Mouse (Mus musculus) frontal cortex, postnatal 25 days (tissue): ENCODE results near the gene Srgn.

Experiments
- DNase-seq, 2 experiments: peaks; one replicate each; pipeline ENCODE4 v3.0.0; 2022; ENCODE audit warnings: low spot score in 2 of 2

Gene Srgn

DNA sequence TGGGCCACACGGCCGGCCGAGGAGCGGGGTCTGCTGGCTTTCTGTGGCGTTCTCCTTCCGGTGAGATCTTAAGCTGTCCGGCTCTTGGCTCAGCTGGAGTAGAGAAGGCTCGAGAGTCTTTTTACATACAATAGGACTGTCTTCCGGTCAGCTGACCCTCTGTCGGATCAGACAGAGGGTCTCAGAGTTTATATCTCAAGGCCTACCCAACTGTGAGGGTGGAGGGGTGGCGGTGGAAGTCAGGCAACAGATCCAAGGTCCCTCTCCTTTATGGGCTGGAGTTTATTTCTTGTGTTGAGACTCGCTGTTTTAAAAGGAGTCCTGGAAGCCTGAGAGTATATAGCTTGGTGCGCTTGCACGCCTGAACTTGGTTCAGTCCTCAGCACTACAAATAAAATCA is at the start of gene Srgn:
TSS of gene Srgn (minus strand) at position 101 of the 400 bp plus-strand sequence.
- DNase-seq: no peak

GRCm38 (mm10) chr10:62575001-62575400 is 47.8 kb upstream of the Srgn start:
- no peak for DNase-seq

- no peak for DNase-seq
Measured at GRCm38 (mm10) chr10:62570126-62570871, 43.0 kb upstream of the Srgn start.

DNA sequence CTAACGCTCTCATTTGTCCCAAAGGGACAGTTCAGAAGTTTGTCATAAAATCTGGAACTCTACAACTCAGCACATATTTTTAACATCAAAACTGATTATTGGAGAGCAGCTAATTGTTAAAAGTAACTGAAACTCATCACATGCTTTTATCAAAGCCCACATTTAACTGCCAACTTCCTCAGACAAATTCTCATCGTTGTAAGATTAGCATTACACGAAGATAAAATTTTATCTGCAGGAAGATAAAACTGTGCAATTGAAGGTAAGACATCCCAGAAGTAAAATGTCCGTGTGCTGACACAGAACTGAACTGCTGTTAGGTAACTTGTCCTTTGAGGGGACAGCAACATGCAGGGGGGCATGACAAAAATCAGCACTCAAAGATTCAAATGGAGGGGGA is 41.6 kb upstream of the Srgn start:
- no peak for DNase-seq

GRCm38 (mm10) chr10:62557736-62558135 is 30.5 kb upstream of the Srgn start:
- DNase-seq: no peak

DNA sequence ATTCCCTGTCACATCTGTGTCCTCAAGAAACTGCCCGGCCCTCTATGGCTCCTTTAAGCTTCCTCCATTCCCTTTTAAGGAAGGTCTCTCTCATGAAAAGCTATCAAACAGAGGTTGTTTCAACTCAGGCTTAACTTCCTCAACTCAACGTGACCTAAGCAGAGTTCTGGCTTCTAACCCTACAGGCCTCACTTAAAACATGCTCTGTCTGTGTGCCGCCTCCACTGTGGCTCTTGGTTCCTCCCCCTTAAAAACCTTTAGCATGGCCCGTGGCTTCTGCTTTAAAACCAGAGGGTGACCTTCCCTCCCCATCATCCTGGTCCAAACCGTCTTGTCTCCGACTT is 29.3 kb upstream of the Srgn start:
- DNase-seq: no peak

DNA sequence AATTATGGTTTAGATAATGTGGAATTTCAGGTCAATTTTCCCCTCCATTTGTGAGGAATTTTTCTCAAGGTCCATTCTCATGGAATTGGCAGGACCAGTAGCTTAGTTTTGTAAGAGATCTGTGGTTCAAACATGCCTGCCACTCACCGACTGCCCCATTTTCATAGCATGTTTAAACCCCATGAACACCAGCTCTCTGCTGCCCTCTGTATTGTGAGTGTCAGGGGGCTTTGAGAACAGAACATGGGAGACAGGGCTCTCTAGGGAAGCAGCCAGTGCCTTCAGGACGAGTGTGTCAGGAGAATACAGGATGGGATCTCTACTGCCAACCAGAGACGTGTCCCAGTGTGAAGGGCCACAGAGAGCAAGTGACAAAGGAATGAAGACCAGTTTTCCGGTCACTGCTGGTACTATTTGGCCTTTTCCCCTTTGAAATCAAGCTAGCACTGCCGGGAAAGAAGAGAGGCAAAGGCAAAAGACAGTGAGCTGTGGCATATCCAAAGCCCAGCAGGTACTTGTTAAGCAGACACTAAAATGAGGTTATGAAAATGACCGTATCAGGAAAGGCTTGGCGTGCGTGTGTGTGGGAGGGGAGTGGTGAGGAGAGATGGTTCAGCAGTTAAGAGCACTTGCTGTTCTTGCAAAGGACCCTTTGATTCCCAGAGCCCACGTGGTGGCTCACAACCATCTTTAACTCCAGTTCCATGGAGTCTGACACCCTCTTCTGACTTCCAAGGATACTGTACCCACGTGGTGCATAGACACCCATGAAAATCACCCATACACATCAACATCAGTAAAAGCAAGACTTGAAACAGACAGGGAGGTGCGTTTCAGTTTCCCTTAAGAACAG is 28.7 kb upstream of the Srgn start:
- DNase-seq: no peak

GRCm38 (mm10) chr10:62553611-62554091 is 26.4 kb upstream of the Srgn start:
- DNase-seq: no peak

- DNase-seq: no peak
Measured at GRCm38 (mm10) chr10:62550787-62551300, 23.6 kb upstream of the Srgn start.

GRCm38 (mm10) chr10:62549523-62550166 is 22.4 kb upstream of the Srgn start:
- DNase-seq: peak; percentile 57

DNA sequence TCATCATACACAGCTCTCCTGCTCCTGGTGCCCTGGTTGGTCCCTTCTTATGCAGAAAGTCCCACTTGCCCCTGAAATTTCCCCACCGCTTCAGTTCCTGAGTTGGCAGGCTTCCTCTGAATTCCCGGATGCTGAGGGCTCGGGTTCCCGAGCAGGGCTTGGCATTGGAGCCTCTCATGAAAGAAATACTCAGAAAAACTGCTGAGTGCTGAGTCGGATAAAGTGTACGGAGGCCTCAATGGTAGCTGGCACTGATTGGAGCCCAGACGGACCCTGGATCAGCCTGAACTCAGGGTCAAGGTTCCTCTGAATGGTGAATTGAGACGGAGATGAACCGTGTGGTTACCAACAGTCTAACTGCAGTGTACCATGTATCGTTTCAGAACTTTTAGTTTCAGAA is 19.2 kb upstream of the Srgn start:
- DNase-seq: no peak

DNA sequence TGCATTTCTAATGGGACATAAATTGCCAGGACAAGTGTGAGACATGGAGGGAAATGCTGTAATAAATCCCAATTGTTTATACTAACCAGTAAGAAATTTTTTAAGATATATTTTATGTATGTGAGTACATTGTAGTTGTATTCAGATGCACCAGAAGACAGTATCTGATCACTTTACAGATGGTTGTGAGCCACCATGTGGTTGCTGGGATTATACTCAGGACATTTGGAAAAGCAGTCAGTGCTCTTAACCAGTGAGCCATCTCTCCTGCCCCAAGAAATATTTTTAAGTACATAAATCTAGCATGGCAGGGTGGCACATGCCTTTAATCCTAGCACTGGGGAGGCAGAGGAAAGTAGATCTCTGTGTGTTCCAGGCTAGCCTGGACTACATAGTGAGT is 18.5 kb upstream of the Srgn start:
- DNase-seq: no peak

DNA sequence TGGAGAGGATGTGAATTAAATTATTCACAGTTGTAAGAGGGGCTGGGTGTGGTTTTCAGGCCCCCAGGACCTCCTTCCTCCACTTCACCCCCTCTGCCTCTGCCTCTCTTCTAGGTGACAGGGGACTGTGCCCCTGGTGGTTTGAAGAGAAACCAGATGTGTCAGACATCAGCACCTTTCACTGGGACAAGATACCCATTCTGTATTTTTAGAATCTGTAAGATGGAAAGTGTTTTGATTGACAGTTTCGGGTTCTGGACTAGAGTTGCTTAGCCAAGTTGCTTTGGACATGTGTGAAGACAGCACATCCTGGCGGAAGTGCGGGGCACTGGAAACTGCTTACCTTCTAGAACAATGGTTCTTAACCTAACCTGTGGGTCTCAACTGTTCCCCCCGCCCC is 17.1 kb upstream of the Srgn start:
- no peak for DNase-seq

- no peak for DNase-seq
Measured at GRCm38 (mm10) chr10:62543399-62543808, 16.2 kb upstream of the Srgn start.

DNA sequence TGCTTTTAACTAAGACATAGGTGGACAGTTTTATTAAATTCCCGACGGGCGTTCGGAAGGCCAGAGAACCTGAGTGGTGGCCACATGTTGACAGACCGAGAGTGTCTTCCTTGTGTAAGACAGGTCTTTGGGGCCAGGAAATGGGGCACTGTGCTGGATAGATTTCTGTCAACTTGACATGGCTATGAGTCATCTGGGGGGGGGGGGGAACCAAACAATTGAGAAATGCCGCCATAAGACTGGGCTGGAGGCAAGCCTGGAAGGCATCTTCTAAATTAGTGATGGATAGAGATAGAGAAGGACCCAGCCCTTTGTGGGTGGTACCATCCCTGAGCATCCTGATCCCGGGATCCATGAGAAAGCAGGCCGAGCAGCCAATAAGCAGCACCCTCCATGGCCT is 15.7 kb upstream of the Srgn start:
- no peak for DNase-seq

DNA sequence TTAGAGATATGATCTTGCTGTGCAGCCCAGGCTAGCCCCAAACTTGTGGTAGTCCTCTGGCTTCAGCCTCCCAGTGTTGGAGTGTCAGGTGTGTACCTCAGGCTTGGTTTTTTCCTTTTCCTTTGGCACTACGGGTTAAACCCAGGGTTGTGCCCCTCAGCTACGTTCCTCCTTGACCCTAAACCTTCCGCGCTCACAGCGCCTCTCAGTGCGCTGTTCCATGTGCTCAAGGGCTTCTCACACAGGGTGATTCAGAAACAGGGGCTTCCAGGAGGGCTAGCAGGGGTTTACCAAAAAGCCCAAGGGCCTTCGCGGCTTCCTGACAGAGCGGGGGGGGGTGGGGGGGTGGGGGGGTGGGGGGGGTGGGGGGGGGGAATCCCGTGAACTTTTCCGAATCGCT is 15.3 kb upstream of the Srgn start:
- DNase-seq: no peak

GRCm38 (mm10) chr10:62541499-62541898 is 14.2 kb upstream of the Srgn start:
- DNase-seq: no peak

- DNase-seq: no peak
Measured at GRCm38 (mm10) chr10:62540800-62541199, 13.5 kb upstream of the Srgn start.

DNA sequence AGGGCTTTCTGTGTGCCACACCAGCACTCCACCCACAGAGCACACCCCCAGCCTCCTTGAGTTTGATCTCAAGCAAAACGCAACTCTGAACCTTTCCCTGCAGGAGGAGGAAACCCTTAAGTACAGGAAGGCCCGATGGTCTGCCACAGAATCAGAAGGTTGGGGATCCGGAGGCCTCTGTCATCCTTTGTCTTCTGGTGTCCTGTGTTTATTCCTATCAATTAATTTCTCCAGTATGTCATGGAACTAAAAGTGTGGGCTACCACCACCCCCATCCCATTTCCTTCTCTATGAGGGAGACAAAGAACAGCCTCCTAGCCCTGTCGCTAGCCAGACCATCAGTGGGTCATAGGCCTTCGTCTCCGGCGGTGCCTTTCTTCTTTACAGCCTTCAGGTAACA is 7.3 kb upstream of the Srgn start:
- DNase-seq: no peak

DNA sequence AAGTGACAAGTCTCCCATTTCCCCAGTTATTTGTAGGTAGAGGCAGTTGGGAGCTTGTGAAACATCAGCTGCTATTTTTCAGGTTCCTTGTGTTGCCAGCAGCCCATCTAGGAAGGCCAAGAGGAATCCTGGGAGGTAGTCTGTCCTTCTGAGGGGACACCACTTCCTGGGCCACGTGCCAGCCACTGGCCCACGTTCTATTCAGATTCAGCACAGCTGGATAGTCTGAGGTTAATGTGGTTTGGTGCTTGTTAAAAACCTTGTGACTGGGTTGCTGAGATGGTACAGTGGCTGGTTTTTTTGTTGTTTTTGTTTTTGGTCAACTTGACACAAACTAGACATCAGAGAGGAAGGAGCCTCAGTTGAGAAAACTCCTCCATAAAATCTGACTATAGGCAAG is 5.6 kb upstream of the Srgn start:
- no peak for DNase-seq

DNA sequence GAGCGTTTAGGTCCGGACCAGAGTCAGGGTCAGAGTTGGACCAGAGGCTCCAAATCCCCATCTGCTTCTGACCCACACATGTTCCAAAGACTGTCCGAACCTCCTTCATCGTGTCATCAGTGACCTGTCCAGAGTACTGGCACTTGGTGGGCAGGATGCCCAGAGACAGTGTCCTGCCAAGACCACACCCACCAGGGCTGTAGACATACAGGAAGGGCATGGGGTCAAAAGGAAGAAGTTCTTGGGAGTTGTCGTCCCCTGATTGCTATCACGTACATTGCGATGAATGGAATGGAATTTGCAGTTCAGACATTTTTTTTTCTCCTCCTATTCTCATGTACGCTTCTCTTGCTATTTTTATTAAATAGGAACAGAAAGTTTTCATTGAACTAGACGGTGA is 2.9 kb upstream of the Srgn start:
- DNase-seq: no peak

GRCm38 (mm10) chr10:62522346-62522950 is 4.8 kb downstream of the Srgn start:
- DNase-seq: no peak
